17 mouse cellular contexts compared by ENCODE assay signal in the genomic region with DNA sequence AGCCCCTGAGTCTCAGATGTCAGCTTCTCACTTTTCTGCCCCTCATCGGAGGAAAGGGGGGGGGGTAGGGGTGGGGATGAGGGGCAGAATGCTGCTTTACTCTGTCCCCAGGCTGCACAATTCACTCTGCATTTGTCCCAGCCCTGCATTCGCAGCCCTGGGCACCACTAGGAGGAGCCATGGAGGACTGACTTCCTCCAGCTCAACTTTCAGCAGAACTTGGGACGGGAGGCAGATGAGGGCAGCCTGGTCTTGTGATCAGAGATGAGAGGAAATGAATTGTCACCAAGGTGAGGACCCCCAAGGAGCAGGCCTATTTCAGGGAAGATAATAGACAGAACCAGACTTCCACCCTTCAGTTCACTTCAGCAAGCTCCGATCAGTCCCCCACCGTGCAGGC.
DNase-seq lines count a peak whose midpoint lies in the region; ATAC-seq and TF ChIP-seq lines count a peak whose summit lies in the region.
"Had no signal": no experiment of that assay in that cellular context is flagged by ENCODE, and none has a peak within 500 bp of the region (broad histone marks: within the 10 kb centered on the region; RNA-seq: fewer than 3 reads in every experiment).

No protein-coding gene starts in this region.

- ATAC-seq in hindbrain, postnatal 0 days: no peak
- ATAC-seq in hindbrain, embryonic 16.5 days: no peak
- no peak for ATAC-seq in frontal cortex, adult (ENCODE audit: low TSS enrichment)

- H3K4me2 ChIP-seq in hindbrain, postnatal 0 days (ENCODE audit: low read depth, low read length): no peak overlapping the region
- H3K4me2 ChIP-seq in hindbrain, embryonic 16.5 days (ENCODE audit: low read length): no peak overlapping the region
- H3K4me2 ChIP-seq: embryonic facial prominence, embryonic 15.5 days; forebrain, embryonic 12.5 days; hindbrain, embryonic 13.5 days; neural tube, embryonic 15.5 days had no signal

- no peak overlapping the region for H3K27ac ChIP-seq in hindbrain, postnatal 0 days
- no peak overlapping the region for H3K27ac ChIP-seq in hindbrain, embryonic 16.5 days (ENCODE audit: low read depth, low read length)
- no peak overlapping the region for H3K27ac ChIP-seq in MEL (ENCODE audit: control insufficient read depth, low read depth, low read length)
- H3K27ac ChIP-seq: embryonic facial prominence, embryonic 15.5 days; forebrain, embryonic 12.5 days; hindbrain, embryonic 13.5 days; neural tube, embryonic 15.5 days had no signal

- H3K36me3 ChIP-seq in hindbrain, postnatal 0 days (ENCODE audit: insufficient read depth, low read length): no peaks in the 10 kb centered on the region
- H3K36me3 ChIP-seq in hindbrain, embryonic 16.5 days (ENCODE audit: control insufficient read depth, insufficient read depth, low read length): no peaks in the 10 kb centered on the region
- H3K36me3 ChIP-seq in MEL (ENCODE audit: control insufficient read depth in 1 of 2, insufficient read depth in 2 of 2, low read length in 2 of 2): no peaks in the 10 kb centered on the region; a peak in 1 of 4 replicates
- no peaks in the 10 kb centered on the region for H3K36me3 ChIP-seq in splenic B cell, adult 2 months (ENCODE audit: control insufficient read depth, insufficient read depth, low read length, poor library complexity, severe bottlenecking)
- H3K36me3 ChIP-seq: embryonic facial prominence, embryonic 15.5 days; forebrain, embryonic 12.5 days; neural tube, embryonic 15.5 days had no signal

- TF ChIP-seq CTCF in hindbrain, postnatal 0 days (IDR thresholded peaks at IDR 0.05; ENCODE audit: low read depth): peak; percentile 38; the same call in 1 of the 2 replicates
- TF ChIP-seq CTCF in MEL (IDR thresholded peaks at IDR 0.05 in 2 of 3, conservative IDR thresholded peaks at IDR 0.05 in 1 of 3; ENCODE audit: control insufficient read depth in 1 of 3, insufficient read depth in 1 of 3, low read depth in 2 of 3, low read length in 3 of 3, poor library complexity in 1 of 3, severe bottlenecking in 1 of 3): peak in 2 of 3 experiments; percentile 3 to 21; a peak in 1 of 6 replicates

- H3K4me1 ChIP-seq in hindbrain, postnatal 0 days (ENCODE audit: insufficient read depth, low read length): peaks cover 4% of the 10 kb centered on the region; the same call in 1 of the 2 replicates
- no peaks in the 10 kb centered on the region for H3K4me1 ChIP-seq in hindbrain, embryonic 16.5 days (ENCODE audit: control insufficient read depth, insufficient read depth, low read depth, low read length)
- no peaks in the 10 kb centered on the region; a peak in 1 of 4 replicates for H3K4me1 ChIP-seq in MEL (ENCODE audit: control insufficient read depth in 1 of 2, insufficient read depth in 2 of 2, low read length in 2 of 2)

- H3K9ac ChIP-seq in hindbrain, postnatal 0 days (replicated peaks; ENCODE audit: low read length): no peak overlapping the region
- no peak overlapping the region for H3K9ac ChIP-seq in hindbrain, embryonic 16.5 days (ENCODE audit: low read depth, low read length)
- H3K9ac ChIP-seq in MEL (ENCODE audit: control insufficient read depth, low read depth, low read length, poor library complexity, severe bottlenecking): no peak overlapping the region
- H3K9ac ChIP-seq: embryonic facial prominence, embryonic 15.5 days; forebrain, embryonic 12.5 days; hindbrain, embryonic 13.5 days; neural tube, embryonic 15.5 days had no signal

- TF ChIP-seq EP300 in MEL (IDR thresholded peaks at IDR 0.05; ENCODE audit: low read depth in 1 of 2, low read length in 2 of 2): no peak

- H3K27me3 ChIP-seq in hindbrain, postnatal 0 days (ENCODE audit: insufficient read depth, low read length): no peaks in the 10 kb centered on the region
- no peaks in the 10 kb centered on the region for H3K27me3 ChIP-seq in hindbrain, embryonic 16.5 days (replicated peaks; ENCODE audit: control insufficient read depth, insufficient read depth, low read length)
- H3K27me3 ChIP-seq in MEL (ENCODE audit: control insufficient read depth in 1 of 2, insufficient read depth in 2 of 2, low read length in 2 of 2): no peaks in the 10 kb centered on the region
- H3K27me3 ChIP-seq in splenic B cell, adult 2 months (ENCODE audit: control insufficient read depth, insufficient read depth, low read length, poor library complexity, severe bottlenecking): no peaks in the 10 kb centered on the region
- H3K27me3 ChIP-seq: embryonic facial prominence, embryonic 15.5 days; neural tube, embryonic 15.5 days had no signal

- no peak for TF ChIP-seq POLR2A in MEL (IDR thresholded peaks at IDR 0.05; ENCODE audit: control insufficient read depth in 1 of 2, insufficient read depth in 1 of 2, low read depth in 1 of 2, low read length in 2 of 2, poor library complexity in 1 of 2)

- WGBS in hindbrain, postnatal 0 days: 55% methylated on average over 5 of the region's 5 CpGs
- 40% methylated on average over 5 of the region's 5 CpGs for WGBS in hindbrain, embryonic 16.5 days

- no peak for DNase-seq in hindbrain, postnatal 0 days (ENCODE audit: low spot score)
- peak; percentile 6 for DNase-seq in lung, postnatal 36 days
- no peak for DNase-seq in lung, postnatal 25 days (ENCODE audit: low spot score)
- DNase-seq in MEL (ENCODE audit: low read depth, low spot score): no peak
- peak; percentile 46 for DNase-seq in splenic B cell, adult 2 months (ENCODE audit: low read depth, low spot score)
- DNase-seq in left cerebral cortex, adult 18-20 months (ENCODE audit: low spot score in 2 of 2): no peak
- DNase-seq: cerebellum, postnatal 36 days; heart, postnatal 10 days; kidney, adult 2 months; kidney, postnatal 4 days; layer of hippocampus, postnatal 36 days had no signal

- H3K9me3 ChIP-seq in hindbrain, postnatal 0 days (ENCODE audit: low read length): no peaks in the 10 kb centered on the region
- no peaks in the 10 kb centered on the region; the same call in none of the 2 replicates for H3K9me3 ChIP-seq in hindbrain, embryonic 16.5 days (ENCODE audit: control insufficient read depth, low read length)
- no peaks in the 10 kb centered on the region for H3K9me3 ChIP-seq in MEL (replicated peaks; ENCODE audit: insufficient read depth, low read length)
- H3K9me3 ChIP-seq: embryonic facial prominence, embryonic 15.5 days; neural tube, embryonic 15.5 days had no signal

- no peaks in the 10 kb centered on the region for H3K79me2 ChIP-seq in MEL (ENCODE audit: control insufficient read depth, insufficient read depth, low read length, poor library complexity)

- no peak overlapping the region for H3K4me3 ChIP-seq in hindbrain, postnatal 0 days (ENCODE audit: low read length)
- H3K4me3 ChIP-seq in hindbrain, embryonic 16.5 days (ENCODE audit: low read length): no peak overlapping the region
- no peak overlapping the region for H3K4me3 ChIP-seq in MEL (ENCODE audit: control insufficient read depth in 1 of 2, insufficient read depth in 1 of 2, low read depth in 2 of 2, low read length in 2 of 2)
- H3K4me3 ChIP-seq: embryonic facial prominence, embryonic 15.5 days; forebrain, embryonic 12.5 days; hindbrain, embryonic 13.5 days; neural tube, embryonic 15.5 days had no signal

- no peak for TF ChIP-seq RAD21 in MEL (IDR thresholded peaks at IDR 0.05; ENCODE audit: low read depth, low read length)

TF ChIP-seq in MEL, 35 proteins besides CTCF, POLR2A, EP300 and RAD21:
- TF ChIP-seq KAT2A (conservative IDR thresholded peaks at IDR 0.05; ENCODE audit: low read depth, low read length) (no peak), ZKSCAN1 (IDR thresholded peaks at IDR 0.05; ENCODE audit: low read depth, low read length) (no peak), ZNF384 (IDR thresholded peaks at IDR 0.05; ENCODE audit: low read depth, low read length) (no peak), NELFE (IDR thresholded peaks at IDR 0.05; ENCODE audit: low read depth, low read length) (no peak), GABPA (IDR thresholded peaks at IDR 0.05; ENCODE audit: low read depth, low read length) (no peak), ZC3H11A (IDR thresholded peaks at IDR 0.05; ENCODE audit: low read depth, low read length) (no peak), RCOR1 (IDR thresholded peaks at IDR 0.05; ENCODE audit: low read depth, low read length) (no peak), BHLHE40 (IDR thresholded peaks at IDR 0.05; ENCODE audit: borderline replicate concordance, low read depth, low read length) (no peak), MEF2A (IDR thresholded peaks at IDR 0.05; ENCODE audit: extremely low read depth, insufficient replicate concordance, low read depth, low read length, poor library complexity, severe bottlenecking) (no peak), MYB (IDR thresholded peaks at IDR 0.05; ENCODE audit: low read depth, low read length) (no peak), SIN3A (IDR thresholded peaks at IDR 0.05; ENCODE audit: low read length) (no peak), ZMIZ1 (IDR thresholded peaks at IDR 0.05; ENCODE audit: low read depth, low read length) (no peak), HCFC1 (IDR thresholded peaks at IDR 0.05; ENCODE audit: low read depth, low read length) (no peak), CHD2 (IDR thresholded peaks at IDR 0.05; ENCODE audit: low read length) (no peak)

Comparison
In these comparisons a context has a peak if more than half of its experiments do, and no peak if none do; other contexts are left out.
1. DNase-seq: peak in lung, postnatal 36 days (single experiment) and splenic B cell, adult 2 months (single experiment); none in hindbrain, postnatal 0 days (single experiment), lung, postnatal 25 days (single experiment), MEL (single experiment) and left cerebral cortex, adult 18-20 months (0 of 2).